Mouse (Mus musculus) neural tube, embryonic 14.5 days (tissue): ENCODE measurements around the gene BB287469. TPM values are rescaled to one million over a fixed set of nuclear protein-coding genes. Genes with fewer than 3 reads are reported as not detected.
"Not testable (repeated sequence)": the region's sequence is repeated elsewhere in the genome, so short reads cannot be mapped to it uniquely, and the experiment has no call there.

Experiments
- ATAC-seq: fragments of 200-750 bp; cut with Nextera tagmentation; 2 replicates; pipeline ENCODE4 v1.8.0; 2017; ENCODE audit warnings: low read depth, mild to moderate bottlenecking, moderate TSS enrichment, moderate library complexity
- H3K27ac ChIP-seq: fragments of 300-500 bp; sonication (generic); 2 replicates; pipeline ENCODE4 v1.5.1; 2014; ENCODE audit warnings: low read depth, mild to moderate bottlenecking, control low read depth, low read length, moderate library complexity, mixed read lengths
- H3K27me3 ChIP-seq: fragments of 300-500 bp; sonication (generic); 2 replicates; pipeline ENCODE4 v1.6.1; 2014; ENCODE audit warnings: low read length; ENCODE audit not compliant: control insufficient read depth, insufficient read depth
- H3K36me3 ChIP-seq: fragments of 300-500 bp; sonication (generic); 2 replicates; pipeline ENCODE4 v1.6.1; 2014; ENCODE audit warnings: low read length, mixed read lengths; ENCODE audit not compliant: control insufficient read depth, insufficient read depth
- H3K4me1 ChIP-seq: fragments of 300-500 bp; sonication (generic); 2 replicates; pipeline ENCODE4 v1.6.1; 2014; ENCODE audit warnings: low read length; ENCODE audit not compliant: control insufficient read depth, insufficient read depth
- H3K4me2 ChIP-seq: fragments of 300-500 bp; sonication (generic); 2 replicates; pipeline ENCODE4 v1.6.1; 2014; ENCODE audit warnings: mild to moderate bottlenecking, low read depth, low read length, control low read depth
- H3K4me3 ChIP-seq: fragments of 300-500 bp; sonication (generic); 2 replicates; pipeline ENCODE4 v1.5.1; 2014; ENCODE audit warnings: low read depth, low read length, control low read depth, mixed read lengths
- H3K9ac ChIP-seq: fragments of 300-500 bp; sonication (generic); replicated peaks from 2 replicates; pipeline ENCODE4 v1.6.1; 2014; ENCODE audit warnings: low read depth, mild to moderate bottlenecking, control low read depth, low read length, mixed read lengths
- H3K9me3 ChIP-seq: fragments of 300-500 bp; sonication (generic); 2 replicates; pipeline ENCODE4 v1.6.1; 2016; ENCODE audit warnings: low read length; ENCODE audit not compliant: control insufficient read depth
- WGBS: fragments of 180-500 bp; shearing (Covaris S2); extraction: QIAGEN DNeasy Blood & Tissue Kit; methylation state at CpG from one replicate; pipeline ENCODE4 v1.1.7; 2014; 5-methylcytosine and 5-hydroxymethylcytosine counted together
- polyA plus RNA-seq: library from polyadenylated mRNA; unstranded; fragments of >200 nt; fragmentation: Nextera tagmentation; extraction: Ambion mirVana; gene quantifications from 2 replicates; pipeline ENCODE4 v1.2.1, GENCODE M21; 2014

BB287469 gene
- not detected in 2 replicates for polyA plus RNA-seq

GRCm38 (mm10) chr12:87816277-87816676, at the start of gene BB287469:
BB287469 (plus strand) TSS chr12:87816577.
- not testable (repeated sequence) for H3K4me3 ChIP-seq, H3K9ac ChIP-seq, H3K27me3 ChIP-seq, H3K4me2 ChIP-seq, H3K9me3 ChIP-seq, ATAC-seq, H3K36me3 ChIP-seq, H3K27ac ChIP-seq, H3K4me1 ChIP-seq
- WGBS = 86% methylated on average over 3 of the region's 6 CpGs

- H3K4me1 ChIP-seq, H3K9me3 ChIP-seq, H3K36me3 ChIP-seq, H3K27me3 ChIP-seq, H3K9ac ChIP-seq, H3K4me3 ChIP-seq, H3K4me2 ChIP-seq, ATAC-seq, H3K27ac ChIP-seq: not testable (repeated sequence)
- WGBS = 86% methylated on average over 4 of the region's 4 CpGs
Observed at GRCm38 (mm10) chr12:87775655-87776054, 40.7 kb upstream of the BB287469 start, which contains the start of gene Gm21319. Gm21319 (minus strand) TSS chr12:87775755.

- H3K4me2 ChIP-seq, H3K9me3 ChIP-seq, H3K4me1 ChIP-seq, H3K27me3 ChIP-seq, H3K4me3 ChIP-seq, H3K27ac ChIP-seq, H3K36me3 ChIP-seq, ATAC-seq, H3K9ac ChIP-seq: not testable (repeated sequence)
- 92% methylated on average over 1 of the region's 1 CpGs for WGBS
Observed at GRCm38 (mm10) chr12:87795212-87795611, 21.2 kb upstream of the BB287469 start, which contains the start of gene Gm21936. Gm21936 (plus strand) TSS chr12:87795512.

GRCm38 (mm10) chr12:87797971-87798370, 18.4 kb upstream of the BB287469 start:
- not testable (repeated sequence) for ATAC-seq, H3K4me1 ChIP-seq, H3K27ac ChIP-seq, H3K4me2 ChIP-seq, H3K4me3 ChIP-seq, H3K9ac ChIP-seq, H3K9me3 ChIP-seq, H3K36me3 ChIP-seq, H3K27me3 ChIP-seq
- WGBS = 91% methylated on average over 5 of the region's 5 CpGs

- H3K4me2 ChIP-seq, ATAC-seq, H3K9ac ChIP-seq, H3K9me3 ChIP-seq, H3K4me1 ChIP-seq, H3K27ac ChIP-seq, H3K4me3 ChIP-seq, H3K27me3 ChIP-seq, H3K36me3 ChIP-seq: not testable (repeated sequence)
- 78% methylated on average over 1 of the region's 2 CpGs for WGBS
Observed at GRCm38 (mm10) chr12:87842239-87842638, 25.9 kb downstream of the BB287469 start, which contains the start of gene Gm2001. Gm2001 (minus strand) TSS chr12:87842339.

- H3K4me3 ChIP-seq, H3K36me3 ChIP-seq, H3K27ac ChIP-seq, H3K9ac ChIP-seq, H3K4me1 ChIP-seq, ATAC-seq, H3K27me3 ChIP-seq, H3K4me2 ChIP-seq, H3K9me3 ChIP-seq: not testable (repeated sequence)
- WGBS = no CpG with 5 or more reads among the region's 2 CpGs
Observed at GRCm38 (mm10) chr12:87850657-87851056, 34.3 kb downstream of the BB287469 start.

- not testable (repeated sequence) for H3K4me2 ChIP-seq, H3K9me3 ChIP-seq, H3K4me1 ChIP-seq, H3K4me3 ChIP-seq, ATAC-seq, H3K36me3 ChIP-seq, H3K27ac ChIP-seq, H3K9ac ChIP-seq, H3K27me3 ChIP-seq
- WGBS = 79% methylated on average over 1 of the region's 1 CpGs
Observed at GRCm38 (mm10) chr12:87856067-87856466, 39.7 kb downstream of the BB287469 start.

- H3K4me1 ChIP-seq, H3K9ac ChIP-seq, H3K27me3 ChIP-seq, H3K27ac ChIP-seq, H3K36me3 ChIP-seq, H3K4me2 ChIP-seq, H3K9me3 ChIP-seq, H3K4me3 ChIP-seq, ATAC-seq: not testable (repeated sequence)
- WGBS = 85% methylated on average over 23 of the region's 23 CpGs
Observed at GRCm38 (mm10) chr12:87861740-87862692, 45.6 kb downstream of the BB287469 start.

- not testable (repeated sequence) for H3K27ac ChIP-seq, H3K36me3 ChIP-seq, H3K4me3 ChIP-seq, H3K27me3 ChIP-seq, ATAC-seq, H3K4me1 ChIP-seq, H3K9ac ChIP-seq, H3K4me2 ChIP-seq, H3K9me3 ChIP-seq
- WGBS = 93% methylated on average over 8 of the region's 11 CpGs
Observed at GRCm38 (mm10) chr12:87863638-87864037, 47.3 kb downstream of the BB287469 start.
